Mouse (Mus musculus): ENCODE data around the gene Gm6377.

DNA sequence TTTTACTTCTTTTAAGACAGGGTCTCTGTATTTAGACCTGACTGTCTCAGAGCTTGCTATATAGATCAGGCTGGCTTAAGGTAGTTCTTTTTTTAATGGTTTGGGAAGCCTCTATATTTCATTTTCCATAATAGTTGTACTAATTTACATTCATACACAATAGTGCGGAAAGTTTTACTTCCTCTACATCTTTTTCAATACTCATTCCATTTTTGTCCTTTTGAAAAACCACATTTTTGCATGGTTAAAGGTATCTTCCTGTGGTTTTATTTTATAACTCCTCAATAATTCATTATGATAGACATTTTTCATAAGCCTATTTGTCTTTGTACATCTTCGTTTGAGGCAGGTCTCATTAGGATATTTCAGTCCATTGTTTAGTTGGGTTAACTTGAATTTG is 45.3 kb upstream of the Gm6377 start:
- TF ChIP-seq CTCF (IDR thresholded peaks at IDR 0.05; ENCODE audit: low read depth, low read length), result no peak
- TF ChIP-seq POLR2A (IDR thresholded peaks at IDR 0.05; ENCODE audit: borderline replicate concordance, low read depth, low read length), result no peak

All from bone marrow macrophage, adult 2 months (primary cell).